Mouse (Mus musculus): ENCODE data around the gene Auts2. TPM values are rescaled to one million over a fixed set of nuclear protein-coding genes. Genes with fewer than 3 reads are reported as not detected.

Auts2 gene
- total and polyA plus RNA-seq, 3 experiments: not detected

DNA sequence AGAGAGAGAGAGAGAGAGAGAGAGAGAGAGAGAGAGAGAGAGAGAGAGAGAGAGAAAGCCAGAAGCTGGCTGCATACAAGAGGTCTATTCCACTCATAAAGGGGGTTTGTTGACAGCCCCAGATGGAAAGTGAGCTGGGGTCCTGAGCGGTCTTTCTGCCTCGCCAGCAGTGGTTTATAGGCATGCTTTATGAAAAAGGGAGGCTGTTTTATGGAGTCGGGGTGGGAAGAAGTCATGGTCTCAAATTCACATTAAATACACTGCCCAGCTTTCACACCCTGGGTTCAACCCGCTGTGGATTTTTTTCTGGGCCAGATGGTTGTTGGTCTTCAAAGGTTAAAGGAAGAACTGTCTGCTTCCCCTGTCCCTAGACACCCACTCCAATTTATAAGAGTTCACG lies 767.5 kb downstream of the Auts2 start:
- TF ChIP-seq SIN3A (IDR thresholded peaks at IDR 0.05; ENCODE audit: low read length) (no peak), TCF12 (IDR thresholded peaks at IDR 0.05; ENCODE audit: low read depth, low read length) (no peak), MAX (IDR thresholded peaks at IDR 0.05; ENCODE audit: low read length) (no peak), ZMIZ1 (IDR thresholded peaks at IDR 0.05; ENCODE audit: low read depth, low read length) (no peak), BHLHE40 (IDR thresholded peaks at IDR 0.05; ENCODE audit: low read depth, low read length) (no peak), POLR2AphosphoS2 (IDR thresholded peaks at IDR 0.05; ENCODE audit: low read depth, low read length) (no peak), NRF1 (IDR thresholded peaks at IDR 0.05; ENCODE audit: low read depth, low read length) (no peak), NELFE (IDR thresholded peaks at IDR 0.05; ENCODE audit: low read depth, low read length) (no peak), ZKSCAN1 (IDR thresholded peaks at IDR 0.05; ENCODE audit: borderline replicate concordance, low read depth, low read length) (no peak), TBP (conservative IDR thresholded peaks at IDR 0.05; ENCODE audit: low read depth, low read length) (no peak), GABPA (IDR thresholded peaks at IDR 0.05; ENCODE audit: insufficient replicate concordance, low read depth, low read length) (no peak)
- no peak overlapping the region for H3K4me3 ChIP-seq (replicated peaks in 1 of 3; ENCODE audit: low read depth in 2 of 3, low read length in 2 of 3, poor library complexity in 1 of 3)
- DNase-seq (ENCODE audit: extremely low read depth): no peak
- no peak overlapping the region for H3K9ac ChIP-seq (ENCODE audit: insufficient read depth, low read depth)
- in situ Hi-C loops (cut with MboI; ENCODE audit: low pct_ligation_motif_present, low pct_unique_long_range_greater_than_20kb, low sequenced_read_pairs): no loop called here
- H3K36me3 ChIP-seq (replicated peaks in 1 of 2; ENCODE audit: control insufficient read depth in 1 of 2, insufficient read depth in 1 of 2, low read length in 1 of 2): no peaks in the 10 kb centered on the region
- no peak overlapping the region for H3K27ac ChIP-seq (ENCODE audit: insufficient read depth, low read depth)
- H3K79me2 ChIP-seq (replicated peaks; ENCODE audit: control insufficient read depth, extremely low read depth, insufficient read depth, poor library complexity, severe bottlenecking): no peaks in the 10 kb centered on the region
- H3K27me3 ChIP-seq (replicated peaks): no peaks in the 10 kb centered on the region
- H3K9me3 ChIP-seq (replicated peaks; ENCODE audit: low read length): peaks cover 80% of the 10 kb centered on the region
- no peaks in the 10 kb centered on the region for H3K4me1 ChIP-seq (ENCODE audit: control insufficient read depth in 1 of 2, insufficient read depth in 2 of 2)
- no peak overlapping the region for H3K4me2 ChIP-seq (ENCODE audit: insufficient read depth, low read depth, poor library complexity, severe bottlenecking)
- dilution Hi-C loops (cut with MboI; ENCODE audit: extremely low pct_ligation_motif_present, extremely low pct_unique_long_range_greater_than_20kb, low sequenced_read_pairs): no loop called here

DNA sequence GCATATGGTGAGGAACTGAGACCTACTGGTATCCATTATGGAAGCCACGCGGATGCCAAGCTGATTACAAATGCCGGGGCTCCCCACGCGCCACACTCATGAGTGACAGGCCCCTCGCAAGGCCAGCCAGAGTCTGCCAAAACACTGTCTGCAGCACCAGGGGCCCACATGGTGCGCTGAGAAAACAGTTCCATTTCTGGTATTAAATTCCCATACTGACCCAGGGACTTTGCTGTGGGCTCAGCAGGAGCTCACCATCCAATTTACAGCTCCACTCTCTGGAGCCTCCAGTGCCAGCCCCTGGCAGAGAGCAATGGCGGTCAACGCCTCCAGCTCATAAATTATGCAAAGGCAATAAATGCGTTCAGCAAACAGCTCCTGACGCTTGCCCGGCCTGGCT lies 767.9 kb downstream of the Auts2 start:
- Histone ChIP-seq H3K4me1 (ENCODE audit: control insufficient read depth in 1 of 2, insufficient read depth in 2 of 2) (no peaks in the 10 kb centered on the region), H3K4me2 (ENCODE audit: insufficient read depth, low read depth, poor library complexity, severe bottlenecking) (no peak overlapping the region), H3K79me2 (replicated peaks; ENCODE audit: control insufficient read depth, extremely low read depth, insufficient read depth, poor library complexity, severe bottlenecking) (no peaks in the 10 kb centered on the region), H3K27me3 (replicated peaks) (no peaks in the 10 kb centered on the region), H3K27ac (ENCODE audit: insufficient read depth, low read depth) (no peak overlapping the region), H3K9me3 (replicated peaks; ENCODE audit: low read length) (peaks cover 80% of the 10 kb centered on the region), H3K4me3 (replicated peaks in 1 of 3; ENCODE audit: low read depth in 2 of 3, low read length in 2 of 3, poor library complexity in 1 of 3) (no peak overlapping the region), H3K36me3 (replicated peaks in 1 of 2; ENCODE audit: control insufficient read depth in 1 of 2, insufficient read depth in 1 of 2, low read length in 1 of 2) (no peaks in the 10 kb centered on the region), H3K9ac (ENCODE audit: insufficient read depth, low read depth) (no peak overlapping the region)
- no peak for TF ChIP-seq ZMIZ1 (IDR thresholded peaks at IDR 0.05; ENCODE audit: low read depth, low read length)
- no peak for TF ChIP-seq ELF1 (IDR thresholded peaks at IDR 0.05; ENCODE audit: low read depth, low read length)
- no peak for TF ChIP-seq CHD2 (IDR thresholded peaks at IDR 0.05; ENCODE audit: low read length)
- TF ChIP-seq USF2 (conservative IDR thresholded peaks at IDR 0.05; ENCODE audit: low read depth, low read length): no peak
- no peak for TF ChIP-seq RAD21 (IDR thresholded peaks at IDR 0.05; ENCODE audit: low read depth, low read length)
- no peak for TF ChIP-seq ZNF384 (IDR thresholded peaks at IDR 0.05; ENCODE audit: low read depth, low read length)
- TF ChIP-seq POLR2AphosphoS2 (IDR thresholded peaks at IDR 0.05; ENCODE audit: low read depth, low read length): no peak
- TF ChIP-seq RCOR1 (conservative IDR thresholded peaks at IDR 0.05; ENCODE audit: low read depth, low read length): no peak
- no peak for TF ChIP-seq MAZ (IDR thresholded peaks at IDR 0.05; ENCODE audit: low read depth, low read length)
- no peak for TF ChIP-seq CTCF (conservative IDR thresholded peaks at IDR 0.05 in 1 of 2, IDR thresholded peaks at IDR 0.05 in 1 of 2; ENCODE audit: low read depth in 2 of 2, low read length in 2 of 2)
- TF ChIP-seq PAX5 (IDR thresholded peaks at IDR 0.05; ENCODE audit: low read length): no peak
- TF ChIP-seq JUN (IDR thresholded peaks at IDR 0.05; ENCODE audit: insufficient read depth, low read depth, low read length): no peak
- TF ChIP-seq GABPA (IDR thresholded peaks at IDR 0.05; ENCODE audit: insufficient replicate concordance, low read depth, low read length): no peak
- TF ChIP-seq MEF2A (IDR thresholded peaks at IDR 0.05; ENCODE audit: borderline replicate concordance, low read depth, low read length): no peak
- TF ChIP-seq NRF1 (IDR thresholded peaks at IDR 0.05; ENCODE audit: low read depth, low read length): no peak
- TF ChIP-seq SIN3A (IDR thresholded peaks at IDR 0.05; ENCODE audit: low read length): no peak
- in situ Hi-C loops (cut with MboI; ENCODE audit: low pct_ligation_motif_present, low pct_unique_long_range_greater_than_20kb, low sequenced_read_pairs): no loop called here
- dilution Hi-C loops (cut with MboI; ENCODE audit: extremely low pct_ligation_motif_present, extremely low pct_unique_long_range_greater_than_20kb, low sequenced_read_pairs): no loop called here
- DNase-seq (ENCODE audit: extremely low read depth): no peak

Data from CH12.LX (cell line).